Mouse (Mus musculus) thymus, adult 2 months (tissue): ENCODE data around the gene Gm29797. TPM values are rescaled to one million over a fixed set of nuclear protein-coding genes. Genes with fewer than 3 reads are reported as not detected.

Experiments
- DNase-seq: peaks from one replicate; pipeline ENCODE4 v3.0.0; 2021
- H3K27ac ChIP-seq: fragments of 200-500 bp; 2 replicates; pipeline ENCODE4 v1.5.1; 2012; ENCODE audit warnings: low read length, control low read depth; ENCODE audit not compliant: control insufficient read depth, insufficient read depth
- H3K27me3 ChIP-seq: fragments of 200-500 bp; 2 replicates; pipeline ENCODE4 v1.6.1; 2012; ENCODE audit warnings: mild to moderate bottlenecking, low read length, moderate library complexity, mixed read lengths; ENCODE audit not compliant: control insufficient read depth, insufficient read depth
- H3K36me3 ChIP-seq: fragments of 200-500 bp; 2 replicates; pipeline ENCODE4 v1.6.1; 2012; ENCODE audit warnings: mild to moderate bottlenecking, low read length, moderate library complexity; ENCODE audit not compliant: control insufficient read depth, insufficient read depth
- H3K4me1 ChIP-seq: fragments of 200-500 bp; replicated peaks from 2 replicates; pipeline ENCODE4 v1.6.1; 2012; ENCODE audit warnings: low read length; ENCODE audit not compliant: control insufficient read depth, insufficient read depth
- H3K4me3 ChIP-seq: fragments of 200-500 bp; 2 replicates; pipeline ENCODE4 v1.5.1; 2012; ENCODE audit warnings: mild to moderate bottlenecking, low read length, control low read depth, moderate library complexity; ENCODE audit not compliant: control insufficient read depth, insufficient read depth
- CTCF ChIP-seq: fragments of 200-500 bp; IDR thresholded peaks from 2 replicates; pipeline ENCODE4 v1.5.1; 2012; ENCODE audit warnings: mild to moderate bottlenecking, control low read depth, low read length, moderate library complexity, borderline replicate concordance; ENCODE audit not compliant: control insufficient read depth, poor library complexity, insufficient read depth; ENCODE audit errors: extremely low read depth
- POLR2A ChIP-seq: fragments of 200-500 bp; IDR thresholded peaks from 2 replicates; pipeline ENCODE4 v1.6.1; 2012; ENCODE audit warnings: mild to moderate bottlenecking, low read length, control low read depth, moderate library complexity; ENCODE audit not compliant: control insufficient read depth, poor library complexity, insufficient read depth; ENCODE audit errors: extremely low read depth
- WGBS: fragments of 180-500 bp; shearing (Covaris S2); methylation state at CpG from one replicate; pipeline ENCODE4 v1.1.7; 2018; 5-methylcytosine and 5-hydroxymethylcytosine counted together
- polyA plus RNA-seq: library from polyadenylated mRNA; depleted of rRNA; stranded (reverse); fragments of >200 nt; gene quantifications from 2 replicates; pipeline ENCODE4 v1.2.3, GENCODE M21; 2012

Gm29797 gene
- polyA plus RNA-seq, 1 experiment = 1.0 TPM

GRCm38 (mm10) chr2:181681978-181682377, 25.1 kb downstream of the Gm29797 start:
- Histone ChIP-seq H3K27me3 (no peaks in the 10 kb centered on the region), H3K36me3 (no peaks in the 10 kb centered on the region), H3K4me1 (peaks cover 13% of the 10 kb centered on the region), H3K27ac (no peak overlapping the region), H3K4me3 (no peak overlapping the region)
- 97% methylated on average over 1 of the region's 1 CpGs for WGBS
- no peak for DNase-seq
- TF ChIP-seq CTCF (no peak), POLR2A (no peak)

DNA sequence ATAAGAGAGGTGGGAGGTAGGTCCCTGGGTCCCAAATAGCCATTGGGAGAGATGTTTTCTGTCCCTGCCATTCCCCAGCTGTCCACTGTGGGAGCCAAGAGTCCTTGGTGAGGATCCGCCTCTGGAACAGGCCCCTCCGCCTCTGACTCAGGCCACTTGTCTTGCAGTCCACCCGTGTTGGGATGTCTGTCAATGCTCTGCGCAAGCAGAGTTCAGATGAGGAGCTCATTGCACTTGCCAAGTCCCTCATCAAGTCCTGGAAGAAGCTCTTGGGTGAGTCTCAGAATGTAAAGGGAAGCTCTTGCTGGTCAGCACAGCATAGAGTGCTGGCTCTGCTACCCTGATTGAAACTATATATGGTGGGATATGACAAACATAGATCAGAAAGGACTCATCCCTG, 26.5 kb downstream of the Gm29797 start:
- TF ChIP-seq CTCF (no peak), POLR2A (no peak)
- H3K4me3 ChIP-seq = no peak overlapping the region
- no peak overlapping the region for H3K27ac ChIP-seq
- H3K4me1 ChIP-seq = peaks cover 13% of the 10 kb centered on the region
- no peak for DNase-seq
- no peaks in the 10 kb centered on the region for H3K27me3 ChIP-seq
- WGBS = 97% methylated on average over 4 of the region's 4 CpGs
- no peaks in the 10 kb centered on the region for H3K36me3 ChIP-seq

DNA sequence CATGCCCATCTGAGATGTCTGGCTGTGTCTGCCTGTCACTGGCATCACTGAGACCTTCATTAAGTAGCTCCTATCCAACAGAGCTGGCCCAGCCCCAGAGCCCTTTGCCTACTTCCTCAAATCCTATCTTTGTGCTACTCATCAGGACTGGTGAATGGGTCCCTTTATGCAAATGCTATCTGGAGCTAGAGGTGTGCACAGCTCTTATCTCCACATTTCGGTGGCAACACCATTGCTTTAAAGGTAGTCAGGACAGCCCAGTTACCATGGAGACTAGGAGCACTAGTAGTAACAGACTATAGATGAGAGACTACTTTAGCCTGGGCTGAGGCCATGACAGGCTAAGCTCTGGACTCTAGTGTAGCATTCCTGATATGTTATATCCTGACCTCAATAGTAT, 27.9 kb downstream of the Gm29797 start:
- Histone ChIP-seq H3K4me1 (peaks cover 9% of the 10 kb centered on the region), H3K27ac (no peak overlapping the region), H3K36me3 (0 out of 2 replicates have a peak, but pooled peaks cover 5% of the 10 kb centered on the region), H3K4me3 (no peak overlapping the region), H3K27me3 (no peaks in the 10 kb centered on the region)
- no peak for DNase-seq
- TF ChIP-seq CTCF (no peak), POLR2A (no peak)
- whole genome bisulfite sequencing = 88% methylated on average over 1 of the region's 1 CpGs

GRCm38 (mm10) chr2:181685686-181686085, 28.9 kb downstream of the Gm29797 start:
- WGBS = 97% methylated on average over 4 of the region's 4 CpGs
- Histone ChIP-seq H3K27me3 (no peaks in the 10 kb centered on the region), H3K4me1 (peaks cover 9% of the 10 kb centered on the region), H3K27ac (no peak overlapping the region), H3K4me3 (no peak overlapping the region), H3K36me3 (0 out of 2 replicates have a peak, but pooled peaks cover 5% of the 10 kb centered on the region)
- DNase-seq = no peak
- no peak for TF ChIP-seq POLR2A
- TF ChIP-seq CTCF = no peak

GRCm38 (mm10) chr2:181687586-181687985, 30.8 kb downstream of the Gm29797 start:
- H3K4me1 ChIP-seq = peaks cover 22% of the 10 kb centered on the region
- H3K36me3 ChIP-seq = 0 out of 2 replicates have a peak, but pooled peaks cover 5% of the 10 kb centered on the region
- DNase-seq = no peak
- no peak overlapping the region for H3K27ac ChIP-seq
- H3K27me3 ChIP-seq = no peaks in the 10 kb centered on the region
- no peak for TF ChIP-seq CTCF
- no peak for TF ChIP-seq POLR2A
- WGBS = 97% methylated on average over 8 of the region's 8 CpGs
- no peak overlapping the region for H3K4me3 ChIP-seq

GRCm38 (mm10) chr2:181689466-181690160, 32.8 kb downstream of the Gm29797 start:
- H3K4me3 ChIP-seq = no peak overlapping the region
- H3K27me3 ChIP-seq = no peaks in the 10 kb centered on the region
- peaks cover 35% of the 10 kb centered on the region for H3K4me1 ChIP-seq
- 0 out of 2 replicates have a peak, but pooled peaks cover 5% of the 10 kb centered on the region for H3K36me3 ChIP-seq
- no peak overlapping the region for H3K27ac ChIP-seq
- DNase-seq = no peak
- WGBS = 84% methylated on average over 10 of the region's 10 CpGs
- no peak for TF ChIP-seq CTCF
- TF ChIP-seq POLR2A = no peak
